Mouse (Mus musculus): ENCODE data around the gene Gm43720.

Gm43720 gene

DNA sequence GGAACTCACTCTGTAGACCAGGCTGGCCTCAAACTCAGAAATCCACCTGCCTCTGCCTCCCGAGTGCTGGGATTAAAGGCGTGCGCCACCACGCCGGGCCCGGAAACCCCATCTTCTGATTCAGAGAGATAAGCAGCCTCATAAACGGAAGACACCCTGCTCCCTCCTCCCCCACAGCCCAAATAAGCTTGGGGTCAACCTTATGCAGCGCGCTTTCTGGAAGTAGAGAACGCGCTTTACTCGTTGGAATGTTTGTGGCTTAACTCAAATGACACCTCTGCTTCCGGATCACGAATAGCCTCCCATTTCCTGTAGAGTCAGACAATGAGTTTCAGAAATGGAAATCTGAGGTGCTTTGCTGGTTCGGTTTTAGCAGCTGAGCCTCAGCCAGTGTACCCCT, 1.1 kb upstream of the Gm43720 start:
- H3K4me3 ChIP-seq (replicated peaks; ENCODE audit: low read length): peak overlapping the region; percentile 88
- peaks cover 28% of the 10 kb centered on the region for H3K27me3 ChIP-seq (ENCODE audit: insufficient read depth, low read length)
- peaks cover 67% of the 10 kb centered on the region for H3K36me3 ChIP-seq (ENCODE audit: insufficient read depth, low read length)
- TF ChIP-seq POU5F1 (IDR thresholded peaks at IDR 0.05; ENCODE audit: borderline replicate concordance, low read length): no peak
- H3K4me1 ChIP-seq (replicated peaks; ENCODE audit: low read depth, low read length): peaks cover 42% of the 10 kb centered on the region
- H3K9me3 ChIP-seq (ENCODE audit: low read length): no peaks in the 10 kb centered on the region

DNA sequence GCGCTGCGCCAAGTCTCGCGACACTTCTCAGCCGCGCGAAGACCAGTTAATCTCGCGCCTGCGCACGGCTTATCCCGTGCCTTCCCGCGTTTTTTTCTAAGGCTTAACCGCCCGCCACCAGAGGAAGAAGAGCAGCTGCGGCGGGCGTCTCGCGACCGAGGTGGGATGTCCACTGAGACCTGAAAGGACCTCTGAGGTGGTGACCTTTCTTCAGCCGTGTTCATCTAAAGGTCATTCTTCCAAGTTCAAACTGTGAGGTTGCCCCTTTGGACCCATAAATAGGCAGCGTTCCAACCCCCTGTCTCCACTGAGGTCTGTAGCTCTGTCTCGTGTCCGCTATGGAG, 639 bp upstream of the Gm43720 start:
- TF ChIP-seq POU5F1 (IDR thresholded peaks at IDR 0.05; ENCODE audit: borderline replicate concordance, low read length): no peak
- no peak for TF ChIP-seq CTCF (conservative IDR thresholded peaks at IDR 0.05; ENCODE audit: low read length)
- TF ChIP-seq NANOG (IDR thresholded peaks at IDR 0.05; ENCODE audit: borderline replicate concordance, low read length): no peak
- Histone ChIP-seq H3K9me3 (ENCODE audit: low read length) (no peaks in the 10 kb centered on the region), H3K4me1 (replicated peaks; ENCODE audit: low read depth, low read length) (peaks cover 47% of the 10 kb centered on the region), H3K36me3 (ENCODE audit: insufficient read depth, low read length) (peaks cover 65% of the 10 kb centered on the region), H3K27me3 (ENCODE audit: insufficient read depth, low read length) (peaks cover 32% of the 10 kb centered on the region), H3K4me3 (replicated peaks; ENCODE audit: low read length) (peak overlapping the region; percentile 88)

DNA sequence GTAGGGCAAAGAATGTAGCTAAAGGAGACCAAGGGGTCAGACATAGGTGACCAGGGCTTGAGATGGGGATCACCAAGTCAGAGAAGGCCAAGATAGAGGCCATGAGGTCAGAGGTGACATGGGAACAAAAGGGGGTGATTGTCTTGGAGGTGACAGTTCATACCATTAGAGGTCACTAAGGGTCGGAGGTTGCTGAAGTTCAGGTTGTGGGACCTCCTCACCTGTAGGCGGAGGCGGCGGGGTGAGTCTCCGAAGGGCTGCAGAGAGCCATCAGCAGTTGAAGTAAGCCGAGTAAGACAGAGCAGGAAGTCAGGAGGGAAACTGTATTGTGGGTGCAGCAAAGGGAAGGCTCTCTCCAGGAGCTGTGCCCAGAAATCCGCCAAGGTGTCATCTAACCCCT, 1.8 kb downstream of the Gm43720 start:
- TF ChIP-seq POU5F1 (IDR thresholded peaks at IDR 0.05; ENCODE audit: borderline replicate concordance, low read length) (no peak), CTCF (conservative IDR thresholded peaks at IDR 0.05; ENCODE audit: low read length) (no peak), NANOG (IDR thresholded peaks at IDR 0.05; ENCODE audit: borderline replicate concordance, low read length) (no peak)
- Histone ChIP-seq H3K4me1 (replicated peaks; ENCODE audit: low read depth, low read length) (peaks cover 64% of the 10 kb centered on the region), H3K36me3 (ENCODE audit: insufficient read depth, low read length) (peaks cover 49% of the 10 kb centered on the region), H3K27me3 (ENCODE audit: insufficient read depth, low read length) (peaks cover 46% of the 10 kb centered on the region), H3K9me3 (ENCODE audit: low read length) (no peaks in the 10 kb centered on the region), H3K4me3 (replicated peaks; ENCODE audit: low read length) (no peak overlapping the region)

DNA sequence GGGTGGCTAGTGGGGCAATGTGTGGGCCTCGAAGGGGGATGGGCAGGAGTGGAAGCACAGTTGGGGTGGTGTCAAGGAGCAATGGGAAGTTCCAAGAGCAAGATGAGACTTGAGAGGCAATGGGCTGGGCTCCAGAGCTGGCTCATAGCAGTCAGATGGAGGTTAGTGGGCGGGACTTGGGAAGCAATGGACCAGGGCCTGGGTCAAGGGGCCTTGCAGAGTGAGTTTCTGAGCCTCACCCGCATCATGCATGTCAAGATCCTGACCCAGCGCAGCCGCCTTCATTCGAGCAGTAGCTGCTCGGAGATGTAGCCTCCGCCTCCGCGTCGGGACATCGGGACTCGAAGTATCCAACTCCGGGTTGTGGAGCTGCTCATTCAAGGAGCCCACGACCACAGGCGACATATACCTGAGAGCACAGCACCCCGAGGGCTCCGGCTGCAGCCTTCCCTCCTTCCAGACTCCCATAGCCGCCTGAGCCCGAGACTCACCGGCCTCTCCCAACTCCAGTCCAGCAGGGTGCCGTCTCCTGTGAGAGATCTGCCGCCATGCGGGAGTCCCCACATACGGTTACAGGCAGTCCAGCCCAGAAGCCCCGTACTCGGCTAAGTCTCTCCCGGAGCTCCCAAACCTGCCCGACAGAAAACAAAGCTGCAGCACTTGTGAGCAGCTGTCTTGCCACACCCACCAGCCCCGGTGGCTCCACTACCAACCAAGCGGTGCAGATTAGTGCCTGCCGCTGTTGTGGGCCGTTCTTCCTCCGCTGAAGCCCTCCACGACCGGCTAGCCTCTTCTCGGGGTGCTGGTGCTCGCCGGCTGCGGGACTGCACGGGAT, 4.3 kb downstream of the Gm43720 start:
- TF ChIP-seq CTCF (conservative IDR thresholded peaks at IDR 0.05; ENCODE audit: low read length): no peak
- no peak for TF ChIP-seq POU5F1 (IDR thresholded peaks at IDR 0.05; ENCODE audit: borderline replicate concordance, low read length)
- no peak for TF ChIP-seq NANOG (IDR thresholded peaks at IDR 0.05; ENCODE audit: borderline replicate concordance, low read length)
- peaks cover 70% of the 10 kb centered on the region for H3K27me3 ChIP-seq (ENCODE audit: insufficient read depth, low read length)
- H3K4me3 ChIP-seq (replicated peaks; ENCODE audit: low read length): peak overlapping the region; percentile 66
- H3K9me3 ChIP-seq (ENCODE audit: low read length): no peaks in the 10 kb centered on the region
- H3K4me1 ChIP-seq (replicated peaks; ENCODE audit: low read depth, low read length): peaks cover 65% of the 10 kb centered on the region
- peaks cover 32% of the 10 kb centered on the region for H3K36me3 ChIP-seq (ENCODE audit: insufficient read depth, low read length)

DNA sequence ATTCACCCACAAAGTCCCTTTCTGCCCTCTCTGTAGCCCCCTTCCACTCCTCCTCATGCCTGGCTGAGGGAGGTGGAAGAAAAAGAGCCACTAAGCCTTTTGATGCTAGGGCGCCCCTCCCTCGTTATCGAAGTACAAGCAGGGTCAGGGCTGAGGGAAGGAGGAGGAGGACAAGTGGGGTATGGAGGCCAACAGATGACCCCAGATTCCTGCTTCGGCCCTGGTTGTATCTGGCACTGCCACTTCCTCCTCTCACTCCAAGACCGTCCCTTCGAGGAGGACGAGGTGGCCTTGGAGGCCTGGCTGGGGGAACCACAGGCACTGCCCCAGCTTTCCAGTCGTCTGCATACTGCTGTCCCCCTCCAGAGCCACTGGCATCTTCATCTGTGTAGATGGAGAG, 5.6 kb downstream of the Gm43720 start:
- TF ChIP-seq CTCF (conservative IDR thresholded peaks at IDR 0.05; ENCODE audit: low read length) (no peak), POU5F1 (IDR thresholded peaks at IDR 0.05; ENCODE audit: borderline replicate concordance, low read length) (no peak), NANOG (IDR thresholded peaks at IDR 0.05; ENCODE audit: borderline replicate concordance, low read length) (no peak)
- H3K36me3 ChIP-seq (ENCODE audit: insufficient read depth, low read length): peaks cover 32% of the 10 kb centered on the region
- peaks cover 78% of the 10 kb centered on the region for H3K27me3 ChIP-seq (ENCODE audit: insufficient read depth, low read length)
- no peaks in the 10 kb centered on the region for H3K9me3 ChIP-seq (ENCODE audit: low read length)
- no peak overlapping the region for H3K4me3 ChIP-seq (replicated peaks; ENCODE audit: low read length)
- peaks cover 59% of the 10 kb centered on the region for H3K4me1 ChIP-seq (replicated peaks; ENCODE audit: low read depth, low read length)

DNA sequence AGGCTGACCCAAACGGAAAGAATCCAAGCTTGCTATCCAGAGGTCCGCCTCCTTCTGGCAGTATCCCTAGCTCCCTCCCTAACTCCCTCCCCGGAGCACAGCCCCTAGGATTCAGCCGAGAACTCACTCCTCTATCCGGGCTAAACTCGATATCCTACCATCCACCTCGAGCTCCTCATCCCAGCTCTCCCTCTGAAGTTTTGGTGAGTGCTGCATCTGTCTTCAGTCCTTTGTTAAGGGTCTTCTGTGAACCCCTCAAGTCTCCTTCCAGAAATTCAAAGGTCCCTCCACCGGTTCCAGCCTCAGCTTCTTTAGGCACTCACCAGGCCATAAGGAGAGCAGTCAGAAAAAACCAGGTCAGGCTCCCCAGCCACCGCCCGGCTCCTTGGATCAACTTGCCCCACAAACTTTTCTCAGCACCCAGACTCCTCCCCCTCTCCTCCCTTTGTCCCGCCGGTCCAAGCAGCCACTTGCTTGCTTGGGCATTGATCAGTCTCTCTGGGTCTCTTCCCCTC, 7.3 kb downstream of the Gm43720 start, which contains the start of gene Gal3st4:
Gene Gal3st4, minus strand, starts transcription at position 432 of the 515 bp plus-strand sequence.
- peaks cover 46% of the 10 kb centered on the region for H3K4me1 ChIP-seq (replicated peaks; ENCODE audit: low read depth, low read length)
- H3K27me3 ChIP-seq (ENCODE audit: insufficient read depth, low read length): peaks cover 69% of the 10 kb centered on the region
- H3K36me3 ChIP-seq (ENCODE audit: insufficient read depth, low read length): peaks cover 20% of the 10 kb centered on the region
- TF ChIP-seq POU5F1 (IDR thresholded peaks at IDR 0.05; ENCODE audit: borderline replicate concordance, low read length) (no peak), CTCF (conservative IDR thresholded peaks at IDR 0.05; ENCODE audit: low read length) (no peak), NANOG (IDR thresholded peaks at IDR 0.05; ENCODE audit: borderline replicate concordance, low read length) (no peak)
- H3K9me3 ChIP-seq (ENCODE audit: low read length): no peaks in the 10 kb centered on the region
- H3K4me3 ChIP-seq (replicated peaks; ENCODE audit: low read length): peak within 1 kb of the TSS; percentile 42

DNA sequence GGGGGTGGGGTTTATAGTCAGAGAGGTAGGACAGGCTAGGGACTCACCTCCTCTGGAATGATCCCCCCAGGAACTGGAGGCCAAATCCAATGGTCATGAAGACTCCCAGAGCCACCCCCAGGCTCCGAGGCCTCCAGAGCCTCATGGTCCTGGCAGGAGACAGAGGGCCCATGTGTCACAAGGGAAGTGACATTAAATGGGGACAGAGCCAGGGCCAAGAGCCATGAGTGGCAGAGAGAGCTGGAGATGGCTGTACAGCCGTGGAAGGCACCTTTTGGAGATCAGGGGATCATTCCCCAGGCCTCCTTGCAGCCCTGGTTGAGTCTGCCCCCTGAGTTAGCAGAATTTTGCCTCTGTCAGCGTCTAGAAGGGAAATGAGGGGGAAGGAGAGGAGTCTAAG, 8.5 kb downstream of the Gm43720 start:
- H3K4me3 ChIP-seq (replicated peaks; ENCODE audit: low read length): no peak overlapping the region
- H3K27me3 ChIP-seq (ENCODE audit: insufficient read depth, low read length): peaks cover 59% of the 10 kb centered on the region
- peaks cover 12% of the 10 kb centered on the region for H3K36me3 ChIP-seq (ENCODE audit: insufficient read depth, low read length)
- peaks cover 41% of the 10 kb centered on the region for H3K4me1 ChIP-seq (replicated peaks; ENCODE audit: low read depth, low read length)
- no peak for TF ChIP-seq POU5F1 (IDR thresholded peaks at IDR 0.05; ENCODE audit: borderline replicate concordance, low read length)
- TF ChIP-seq CTCF (conservative IDR thresholded peaks at IDR 0.05; ENCODE audit: low read length): no peak
- no peak for TF ChIP-seq NANOG (IDR thresholded peaks at IDR 0.05; ENCODE audit: borderline replicate concordance, low read length)
- H3K9me3 ChIP-seq (ENCODE audit: low read length): no peaks in the 10 kb centered on the region

DNA sequence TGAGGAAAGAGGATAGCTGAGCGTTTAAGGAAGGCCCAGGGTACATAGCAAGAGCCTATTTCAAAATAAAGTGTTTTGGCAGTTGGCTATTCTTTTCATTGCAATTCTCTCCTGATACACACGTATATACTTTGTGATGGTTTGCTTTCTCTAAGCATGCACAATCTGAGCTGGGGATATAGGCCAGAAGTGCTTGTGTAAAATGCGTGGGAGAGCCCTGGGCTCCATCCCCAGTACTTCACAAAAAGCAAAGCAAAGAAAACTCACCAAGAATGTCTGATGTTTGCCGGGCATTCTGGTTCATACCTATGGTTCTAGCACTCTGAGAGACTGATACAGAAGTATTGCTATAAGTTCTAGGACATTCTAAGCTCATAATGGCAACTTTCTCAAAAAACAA, 10.8 kb downstream of the Gm43720 start:
- H3K36me3 ChIP-seq (ENCODE audit: insufficient read depth, low read length): peaks cover 15% of the 10 kb centered on the region
- peaks cover 42% of the 10 kb centered on the region for H3K27me3 ChIP-seq (ENCODE audit: insufficient read depth, low read length)
- no peaks in the 10 kb centered on the region for H3K9me3 ChIP-seq (ENCODE audit: low read length)
- TF ChIP-seq NANOG (IDR thresholded peaks at IDR 0.05; ENCODE audit: borderline replicate concordance, low read length): no peak
- TF ChIP-seq POU5F1 (IDR thresholded peaks at IDR 0.05; ENCODE audit: borderline replicate concordance, low read length): no peak
- no peak for TF ChIP-seq CTCF (conservative IDR thresholded peaks at IDR 0.05; ENCODE audit: low read length)
- H3K4me3 ChIP-seq (replicated peaks; ENCODE audit: low read length): no peak overlapping the region
- peaks cover 29% of the 10 kb centered on the region for H3K4me1 ChIP-seq (replicated peaks; ENCODE audit: low read depth, low read length)

All from E14TG2a.4 (cell line).